Mouse (Mus musculus) Patski (cell line): ENCODE data around the gene Slc4a10. TPM values are rescaled to one million over a fixed set of nuclear protein-coding genes. Genes with fewer than 3 reads are reported as not detected.
A peak's percentile ranks its signal among the peaks of the same experiment; 100 is the strongest.

Experiments used
- ATAC-seq: fragments of 100-300 bp; one replicate; pipeline ENCODE4 v1.8.0; 2021
- CTCF ChIA-PET: fragments of 350-600 bp; sonication (Branson Sonifier 250); formaldehyde crosslinking; loops from one replicate; lab custom pipeline; 2022; ENCODE audit warnings: inconsistent platforms; lab: Charles Lee
- POLR2A ChIA-PET: fragments of 350-600 bp; sonication (Branson Sonifier 250); formaldehyde crosslinking; loops from one replicate; lab custom pipeline; 2022; ENCODE audit warnings: antibody characterized with exemption, inconsistent platforms; lab: Charles Lee
- DNase-seq: peaks from one replicate; pipeline ENCODE4 v3.0.0-alpha.2; 2011; ENCODE audit warnings: low read depth, low spot score
- H3K27me3 ChIP-seq: fragments of 371-371 bp; one replicate; pipeline ENCODE4 v1.5.1; 2021
- CTCF ChIP-seq: fragments of 100-300 bp; IDR thresholded peaks from one replicate; pipeline ENCODE4 v1.5.1; 2021
- in situ Hi-C: fragments of 300-500 bp; cut with MboI; formaldehyde crosslinking; loops from 3 replicates; pipeline ENCODE4 v1.11.1; 2018; ENCODE audit warnings: low pct_unique_long_range_greater_than_20kb, mixed read lengths
- polyA plus RNA-seq: library from polyadenylated mRNA; unstranded; gene quantifications from one replicate; pipeline ENCODE4 v1.2.3, GENCODE M21; 2021

The Slc4a10 gene
- polyA plus RNA-seq, 1 experiment from 2014 or later: not detected

- ChIA-PET POLR2A (no interaction called here), CTCF (no interaction called here)
- no peak for TF ChIP-seq CTCF
- no peak for ATAC-seq
- H3K27me3 ChIP-seq: peaks cover 28% of the 10 kb centered on the region
- DNase-seq: no peak
- in situ Hi-C loops: no loop called here
Observed at GRCm38 (mm10) chr2:62271840-62272239, 225.6 kb downstream of the Slc4a10 start.

GRCm38 (mm10) chr2:62278779-62279178 lies 232.5 kb downstream of the Slc4a10 start:
- in situ Hi-C loops: no loop called here
- ChIA-PET POLR2A (no interaction called here), CTCF (no interaction called here)
- peaks cover 14% of the 10 kb centered on the region for H3K27me3 ChIP-seq
- no peak for TF ChIP-seq CTCF
- no peak for DNase-seq
- ATAC-seq: no peak

DNA sequence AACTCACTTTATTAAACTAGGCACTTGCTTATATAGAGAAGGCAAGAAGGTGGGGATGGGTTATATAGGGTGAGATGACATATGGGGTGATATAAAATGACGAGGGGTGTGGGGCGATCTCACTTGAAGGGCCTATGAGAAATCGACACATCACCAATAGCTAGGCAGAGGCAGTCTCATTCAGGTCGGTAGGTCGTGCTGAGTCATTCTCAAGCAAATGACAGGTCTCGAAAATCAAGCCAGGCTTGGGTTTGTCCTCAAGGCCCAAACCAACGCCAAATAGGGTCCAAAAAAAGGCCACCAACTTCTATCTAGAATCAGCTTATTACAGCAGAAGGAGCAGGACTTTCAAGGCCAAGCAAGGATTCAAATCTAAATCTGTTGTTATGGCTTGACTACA lies 233.5 kb downstream of the Slc4a10 start:
- ChIA-PET CTCF (no interaction called here), POLR2A (no interaction called here)
- TF ChIP-seq CTCF: no peak
- H3K27me3 ChIP-seq: peaks cover 16% of the 10 kb centered on the region
- no peak for ATAC-seq
- DNase-seq: no peak
- in situ Hi-C loops: loop anchor here (10.0 kb wide), 2 partner anchors 295 to 615 kb away; no protein-coding TSS in a partner anchor

- POLR2A ChIA-PET: no interaction called here
- DNase-seq: no peak
- CTCF ChIA-PET: interaction anchor here (0.7 kb wide), 1 partner anchor 293 kb away, joined by 3 read pairs; no protein-coding TSS in a partner anchor
- ATAC-seq: no peak
- H3K27me3 ChIP-seq: peaks cover 23% of the 10 kb centered on the region
- TF ChIP-seq CTCF: no peak
- in situ Hi-C loops: loop anchor here (10.0 kb wide), 2 partner anchors 300 to 620 kb away; no protein-coding TSS in a partner anchor
Observed at GRCm38 (mm10) chr2:62285026-62285425, 238.8 kb downstream of the Slc4a10 start.

- ChIA-PET CTCF (interaction anchor here (0.7 kb wide), 1 partner anchor 294 kb away, joined by 3 read pairs; no protein-coding TSS in a partner anchor), POLR2A (no interaction called here)
- no peak for DNase-seq
- ATAC-seq: no peak
- peaks cover 24% of the 10 kb centered on the region for H3K27me3 ChIP-seq
- TF ChIP-seq CTCF: peak; percentile 36
- in situ Hi-C loops: loop anchor here (10.0 kb wide), 2 partner anchors 301 to 621 kb away; no protein-coding TSS in a partner anchor
Observed at GRCm38 (mm10) chr2:62285847-62286246, 239.6 kb downstream of the Slc4a10 start.

- DNase-seq: no peak
- in situ Hi-C loops: loop anchor here (10.0 kb wide), 2 partner anchors 303 to 623 kb away; no protein-coding TSS in a partner anchor
- ChIA-PET POLR2A (no interaction called here), CTCF (no interaction called here)
- H3K27me3 ChIP-seq: peaks cover 36% of the 10 kb centered on the region
- no peak for ATAC-seq
- no peak for TF ChIP-seq CTCF
Observed at GRCm38 (mm10) chr2:62287532-62287931, 241.3 kb downstream of the Slc4a10 start.

DNA sequence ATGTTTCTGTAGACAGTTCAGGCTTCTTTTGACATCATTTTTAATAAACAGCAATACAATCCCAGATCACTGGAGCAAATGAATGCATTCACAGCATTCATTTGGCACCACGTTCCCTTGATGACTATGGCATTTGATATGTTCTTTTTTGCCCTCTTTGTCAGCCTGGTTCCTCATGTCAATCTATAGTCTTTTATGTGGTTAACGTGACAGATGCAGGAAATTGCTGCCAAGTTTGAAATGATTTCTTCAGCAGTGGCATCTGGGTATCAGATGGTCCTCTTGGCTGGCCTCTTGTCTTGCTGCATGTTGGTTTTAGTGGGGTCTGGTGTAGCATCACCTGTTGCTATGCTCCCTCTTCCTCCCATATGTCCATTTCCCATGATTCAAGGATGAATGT lies 247.6 kb downstream of the Slc4a10 start:
- DNase-seq (no peak), ATAC-seq (no peak)
- POLR2A ChIA-PET: no interaction called here
- TF ChIP-seq CTCF: no peak
- peaks cover 42% of the 10 kb centered on the region for H3K27me3 ChIP-seq
- in situ Hi-C loops: no loop called here
- CTCF ChIA-PET: interaction anchor here (0.9 kb wide), 1 partner anchor 21 kb away, joined by 3 read pairs; no protein-coding TSS in a partner anchor

DNA sequence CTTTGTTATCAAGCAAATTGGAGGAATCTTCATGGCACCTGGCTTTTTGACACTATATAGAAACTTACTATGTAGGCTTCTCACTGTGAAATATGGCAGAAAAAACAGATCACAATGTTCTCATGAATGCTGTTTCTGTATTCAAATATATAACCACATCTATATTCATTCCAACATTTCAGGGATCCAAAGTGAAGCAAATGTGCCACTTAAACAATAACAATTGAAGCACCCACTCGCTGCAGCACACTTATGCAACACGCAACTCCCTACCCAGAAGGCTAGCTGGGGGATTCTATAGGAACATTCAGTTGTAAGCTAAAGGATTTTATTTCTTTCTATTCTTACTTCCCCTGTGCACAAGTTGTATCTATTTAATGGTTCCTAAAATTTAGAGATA lies 255.5 kb downstream of the Slc4a10 start:
- in situ Hi-C loops: no loop called here
- no peak for TF ChIP-seq CTCF
- peaks cover 58% of the 10 kb centered on the region for H3K27me3 ChIP-seq
- no peak for DNase-seq
- no peak for ATAC-seq
- ChIA-PET POLR2A (interaction anchor here (0.6 kb wide), 1 partner anchor 315 kb away, joined by 3 read pairs; no protein-coding TSS in a partner anchor), CTCF (no interaction called here)

DNA sequence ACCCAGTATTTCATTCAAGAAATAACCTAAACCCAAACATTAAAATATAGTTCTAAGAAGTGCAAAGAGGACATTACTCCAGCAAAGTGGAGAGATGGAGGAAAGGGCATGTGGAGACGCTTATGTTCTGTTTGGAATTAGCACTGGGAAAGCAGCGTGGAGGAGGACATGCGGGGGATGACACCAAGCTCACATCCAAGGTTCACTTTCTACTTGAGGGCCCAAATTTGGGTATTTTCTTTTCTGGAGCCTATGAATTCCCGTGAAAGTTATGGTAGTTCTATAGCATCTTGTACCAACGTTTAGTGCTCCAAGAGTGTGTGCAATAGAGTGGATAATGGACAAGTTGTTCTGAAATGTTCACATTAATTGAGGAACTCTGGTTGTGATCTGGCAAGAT lies 260.7 kb downstream of the Slc4a10 start:
- ATAC-seq (no peak), DNase-seq (no peak)
- ChIA-PET CTCF (interaction anchor here (1.4 kb wide), 1 partner anchor 18 kb away, joined by 4 read pairs; no protein-coding TSS in a partner anchor), POLR2A (no interaction called here)
- in situ Hi-C loops: no loop called here
- H3K27me3 ChIP-seq: peaks cover 45% of the 10 kb centered on the region
- TF ChIP-seq CTCF: no peak

DNA sequence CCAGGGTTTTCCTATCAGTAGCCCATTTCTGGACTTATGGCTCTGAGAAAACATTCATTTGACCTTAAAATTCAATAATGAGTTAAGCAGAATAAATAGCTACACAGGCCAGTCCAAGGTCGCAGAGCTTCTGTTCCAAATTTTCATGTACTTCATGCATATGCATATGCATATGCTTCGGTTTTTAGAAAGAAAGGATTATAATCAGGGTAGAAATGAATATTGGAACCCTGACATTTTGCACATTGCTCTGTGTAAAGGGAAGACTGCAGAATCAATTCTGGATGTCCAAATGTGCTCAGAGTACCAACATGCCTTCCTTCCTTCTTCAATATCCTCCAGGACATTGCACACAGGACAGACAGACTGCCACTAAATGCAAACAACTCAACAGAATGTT lies 261.2 kb downstream of the Slc4a10 start:
- no peak for DNase-seq
- TF ChIP-seq CTCF: no peak
- no peak for ATAC-seq
- H3K27me3 ChIP-seq: peaks cover 46% of the 10 kb centered on the region
- POLR2A ChIA-PET: no interaction called here
- in situ Hi-C loops: no loop called here
- CTCF ChIA-PET: interaction anchor here (1.4 kb wide), 1 partner anchor 18 kb away, joined by 4 read pairs; no protein-coding TSS in a partner anchor

DNA sequence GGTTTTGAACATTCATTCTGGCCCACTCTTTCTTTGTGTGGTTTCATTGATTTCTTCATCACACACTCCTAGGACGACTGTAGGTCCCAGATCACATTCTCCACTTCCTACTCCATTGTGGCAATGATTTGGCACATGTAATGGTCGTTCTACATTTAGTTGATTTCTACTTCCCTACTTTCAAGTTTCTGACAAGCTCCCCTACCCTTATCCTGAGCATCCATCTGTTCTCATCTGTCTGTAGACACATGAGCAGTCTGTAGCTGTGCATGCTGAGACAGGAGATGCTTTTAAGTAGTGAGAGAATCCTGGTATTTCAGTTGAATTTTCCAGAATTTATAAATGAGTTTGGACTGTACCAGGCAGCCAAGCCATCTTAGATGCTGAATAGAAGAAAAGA lies 270.7 kb downstream of the Slc4a10 start:
- in situ Hi-C loops: no loop called here
- CTCF ChIA-PET: no interaction called here

More for the DNA sequence above, 270.7 kb downstream of the Slc4a10 start:
- peaks cover 30% of the 10 kb centered on the region for H3K27me3 ChIP-seq
- POLR2A ChIA-PET: no interaction called here
- no peak for DNase-seq
- no peak for TF ChIP-seq CTCF
- no peak for ATAC-seq
